Mouse (Mus musculus) stomach, postnatal 0 days (tissue): ENCODE measurements at regions not wholly inside any gene's neighbourhood (a gene's known extent, or its start where the extent isn't known, plus 50 kb on each side); places are given as distances from the start of the nearest gene placed in this dataset.

ENCODE experiments used
- CTCF ChIP-seq: IDR thresholded peaks from 2 replicates; pipeline ENCODE4 v1.5.1; 2016; ENCODE audit warnings: antibody characterized with exemption, low read depth, mild to moderate bottlenecking, moderate library complexity
- EP300 ChIP-seq: optimal IDR thresholded peaks from 2 replicates; pipeline ENCODE3; 2016; ENCODE audit warnings: antibody characterized with exemption

DNA sequence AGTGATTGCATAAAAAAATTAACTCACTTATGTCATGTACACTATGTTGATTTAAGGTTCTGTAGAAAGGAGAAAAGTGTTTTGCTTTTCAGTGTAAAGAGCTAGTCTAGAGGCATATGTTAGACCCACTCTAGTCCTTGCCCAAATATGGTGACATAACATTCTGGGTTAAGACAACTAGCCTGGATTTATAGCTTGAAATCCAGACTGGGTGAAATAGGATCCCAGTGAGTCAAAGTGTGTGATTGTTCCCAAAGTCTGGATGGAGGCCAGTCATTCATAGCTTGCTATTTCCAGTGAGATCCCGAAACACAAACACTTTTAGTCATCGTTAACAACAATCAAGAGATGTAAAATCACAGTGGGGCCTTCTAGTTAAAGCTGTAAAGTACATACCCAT is 110.5 kb upstream of the Fn1 start:
- no peak for TF ChIP-seq CTCF
- no peak for TF ChIP-seq EP300
